Mouse (Mus musculus): ENCODE results near the gene Tdrd1.
"Not testable (repeated sequence)": the region's sequence is repeated elsewhere in the genome, so short reads cannot be mapped to it uniquely, and the experiment has no call there.

Gene Tdrd1

GRCm38 (mm10) chr19:56826047-56826631 lies at the start of gene Tdrd1:
Gene Tdrd1 (plus strand): TSS chr19:56826209.
- DNase-seq, result peak; percentile 37 to 55

DNA sequence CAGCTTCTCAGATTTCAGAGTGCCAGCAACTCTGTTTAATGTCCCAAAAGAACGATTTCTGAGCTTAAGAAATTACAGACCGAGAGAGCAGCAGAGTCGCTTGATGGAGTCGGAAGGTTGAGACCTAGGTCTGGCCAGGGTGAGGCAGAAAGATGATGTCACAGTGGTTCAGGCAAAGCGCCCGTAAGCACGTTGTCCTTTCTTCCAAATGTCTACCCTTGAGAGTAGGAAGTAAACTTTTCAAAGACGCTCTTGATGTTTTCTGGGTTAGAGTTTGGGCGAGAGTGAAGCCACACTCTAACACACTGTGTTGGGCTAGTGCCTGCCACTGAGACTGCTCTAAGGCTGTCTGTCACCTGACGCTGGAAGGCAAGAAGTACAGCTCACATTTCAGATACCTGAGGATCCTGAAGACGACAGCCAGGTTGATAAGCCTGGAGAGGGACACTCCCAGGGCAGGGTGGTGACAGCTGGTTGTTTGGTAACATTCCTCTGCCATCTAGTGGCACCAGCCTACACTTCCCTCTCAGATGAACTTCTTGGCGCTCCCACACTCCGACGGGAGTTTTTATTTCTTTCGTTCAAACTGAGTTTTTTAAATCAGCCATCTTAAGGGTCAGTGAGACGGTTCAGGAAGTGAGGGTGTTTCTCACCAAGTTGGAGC lies 49.2 kb upstream of the Tdrd1 start:
- DNase-seq, result peak; percentile 66 to 77

GRCm38 (mm10) chr19:56778532-56778931 lies 47.5 kb upstream of the Tdrd1 start:
- not testable (repeated sequence) for DNase-seq

DNA sequence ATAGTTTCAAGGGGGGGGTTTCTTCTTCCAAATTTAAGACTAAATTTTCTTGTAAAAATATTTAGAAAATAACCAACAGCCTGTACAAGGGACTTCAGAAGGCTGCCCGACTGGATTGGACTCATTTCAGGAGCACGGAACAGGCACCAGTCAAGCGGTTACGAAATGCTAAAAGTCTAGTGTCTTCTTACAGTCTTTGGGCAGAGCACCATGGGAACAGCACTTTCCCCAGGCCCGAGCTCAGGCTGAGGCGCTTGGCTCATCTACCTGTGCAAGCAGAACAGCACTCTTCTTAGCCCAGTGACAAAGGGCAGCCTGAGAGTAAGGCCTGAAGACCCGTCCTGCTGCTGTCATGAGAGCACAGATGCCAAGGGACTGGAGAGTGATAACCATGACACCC lies 38.1 kb upstream of the Tdrd1 start:
- DNase-seq, result no peak

DNA sequence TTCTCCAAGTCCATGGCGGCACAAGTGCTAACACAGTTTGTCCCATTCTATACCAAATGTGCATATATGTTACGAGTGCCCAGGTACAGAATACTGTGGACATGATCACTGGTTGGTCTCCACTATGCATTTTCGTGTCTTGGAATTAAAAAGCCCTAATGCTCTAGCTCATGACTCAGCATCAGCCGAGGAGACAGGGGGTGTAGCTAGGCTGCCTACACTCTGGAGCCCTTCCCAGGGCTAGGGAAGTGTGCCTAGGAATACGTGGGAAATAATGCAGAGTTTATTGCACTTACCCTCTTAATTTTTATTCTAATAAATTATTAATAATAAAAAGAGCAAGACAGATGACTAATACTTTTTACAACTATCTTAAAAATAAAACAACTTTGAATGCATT lies 37.1 kb upstream of the Tdrd1 start:
- no peak for DNase-seq

- DNase-seq, result no peak
These were observed 28.6 kb upstream of the Tdrd1 start for GRCm38 (mm10) chr19:56797376-56797775.

DNA sequence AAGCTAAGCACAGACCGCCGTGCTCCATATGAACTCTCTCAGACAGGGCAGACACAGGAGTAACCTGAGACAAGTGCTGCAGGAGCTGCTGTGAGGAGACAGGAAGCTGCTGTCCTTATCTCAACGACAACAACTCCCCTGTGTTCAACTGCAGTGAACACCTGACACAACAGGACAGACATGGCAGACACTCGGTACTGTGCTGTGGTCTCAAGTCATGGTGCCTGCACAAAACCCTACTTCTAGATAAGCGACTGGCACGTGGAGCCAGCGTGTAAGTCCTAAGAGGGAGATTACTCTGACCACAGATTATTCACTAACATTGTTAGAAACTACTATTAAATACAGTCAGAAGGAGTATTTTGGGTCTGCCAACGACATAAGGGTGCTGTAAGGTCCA lies 25.8 kb upstream of the Tdrd1 start:
- no peak for DNase-seq

DNA sequence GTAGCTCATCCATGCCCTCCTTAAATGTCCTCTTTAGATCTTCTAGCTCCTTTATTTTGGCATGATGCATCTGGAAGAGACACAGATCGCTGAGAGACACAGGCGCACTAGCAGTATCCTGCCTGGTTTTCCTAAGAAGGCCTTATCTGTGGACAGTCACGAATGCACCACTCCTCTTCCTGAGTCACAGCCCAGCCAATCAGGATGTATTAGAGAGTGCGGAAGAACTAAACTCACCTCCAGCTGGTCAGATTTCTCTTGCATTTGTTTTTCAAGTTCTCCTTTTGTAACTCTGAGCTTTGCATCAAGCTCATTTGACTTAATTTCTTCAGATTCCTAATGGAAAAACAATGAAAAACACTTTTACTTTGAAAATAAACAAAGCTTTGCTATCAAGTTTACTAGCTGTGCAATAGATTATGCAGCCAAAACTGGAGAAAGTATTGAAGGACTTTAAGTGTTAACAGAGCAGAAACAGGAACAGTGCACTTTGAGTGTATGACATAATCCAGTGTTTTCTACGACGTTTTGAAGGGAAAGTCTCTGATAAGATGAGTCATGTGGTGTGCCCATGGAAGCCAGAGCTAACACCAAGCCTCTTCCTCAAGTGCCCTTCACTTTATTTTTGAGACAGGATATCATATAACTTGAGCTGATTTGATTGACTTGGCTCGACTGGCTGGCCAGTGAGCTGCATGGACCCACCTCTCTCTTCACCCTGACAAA lies 24.9 kb upstream of the Tdrd1 start:
- DNase-seq, result no peak

- no peak for DNase-seq
These were observed 24.2 kb upstream of the Tdrd1 start for GRCm38 (mm10) chr19:56801656-56802351.

DNA sequence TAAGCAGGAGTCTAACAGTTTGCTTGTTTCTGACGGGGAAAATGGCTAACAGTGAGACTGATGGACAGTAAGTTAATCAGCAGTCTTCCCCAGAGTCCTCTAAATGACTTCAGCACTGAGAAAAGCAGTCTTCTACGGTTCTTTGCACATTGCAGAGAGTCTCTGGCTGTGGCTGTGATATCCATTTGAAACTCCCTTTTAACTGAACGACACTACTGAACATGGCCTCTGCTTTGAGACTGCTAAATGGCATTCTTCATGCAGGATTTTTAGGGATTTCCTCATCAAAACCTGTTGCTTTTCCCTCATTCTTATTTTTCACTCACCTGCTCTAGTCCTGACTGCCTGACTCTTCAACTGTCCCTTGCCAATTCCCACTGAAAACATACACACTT lies 23.7 kb upstream of the Tdrd1 start:
- DNase-seq, result no peak

- peak; percentile 25 to 40 for DNase-seq
These were observed 20.6 kb upstream of the Tdrd1 start for GRCm38 (mm10) chr19:56805366-56805765.

DNA sequence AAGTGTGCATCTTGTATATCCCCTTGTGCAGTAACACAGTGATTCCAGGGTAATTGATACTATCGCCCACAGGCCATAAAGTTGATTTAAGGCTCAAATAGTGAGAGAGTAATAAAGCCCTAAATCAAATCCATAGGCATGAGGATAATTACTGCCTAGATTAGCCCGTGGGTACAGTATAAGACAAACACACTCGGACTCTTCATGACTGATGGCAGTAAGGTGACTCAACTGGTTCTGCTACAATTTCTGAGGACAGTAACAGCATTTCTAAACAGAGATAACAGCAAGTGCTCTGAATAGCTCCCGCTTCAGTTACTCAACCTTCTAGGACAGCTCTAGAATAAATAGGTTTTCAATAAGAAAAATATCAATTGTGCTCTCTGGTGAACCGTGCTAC lies 18.9 kb upstream of the Tdrd1 start:
- no peak for DNase-seq

DNA sequence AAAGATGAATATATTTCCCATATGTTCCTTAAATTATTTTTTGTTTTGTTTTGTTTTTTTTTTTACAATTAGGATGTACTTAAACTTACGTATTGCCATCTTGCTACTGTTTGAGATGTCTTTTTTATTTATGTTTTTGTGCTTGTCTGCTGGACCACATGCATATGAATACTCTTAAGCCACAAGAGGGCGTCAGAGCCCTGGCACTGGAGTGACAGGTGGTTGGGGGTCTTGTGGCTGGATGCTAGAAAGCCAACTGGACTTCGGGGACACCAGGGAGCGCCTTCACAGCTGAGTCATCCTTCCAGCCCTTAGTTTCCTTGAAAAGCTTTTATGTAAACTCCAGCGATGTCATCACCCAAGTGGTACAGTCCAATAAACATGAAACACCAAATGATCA lies 17.2 kb upstream of the Tdrd1 start:
- peak; percentile 24 to 47 for DNase-seq

- DNase-seq, result no peak
These were observed 15.3 kb upstream of the Tdrd1 start for GRCm38 (mm10) chr19:56810641-56811146.

DNA sequence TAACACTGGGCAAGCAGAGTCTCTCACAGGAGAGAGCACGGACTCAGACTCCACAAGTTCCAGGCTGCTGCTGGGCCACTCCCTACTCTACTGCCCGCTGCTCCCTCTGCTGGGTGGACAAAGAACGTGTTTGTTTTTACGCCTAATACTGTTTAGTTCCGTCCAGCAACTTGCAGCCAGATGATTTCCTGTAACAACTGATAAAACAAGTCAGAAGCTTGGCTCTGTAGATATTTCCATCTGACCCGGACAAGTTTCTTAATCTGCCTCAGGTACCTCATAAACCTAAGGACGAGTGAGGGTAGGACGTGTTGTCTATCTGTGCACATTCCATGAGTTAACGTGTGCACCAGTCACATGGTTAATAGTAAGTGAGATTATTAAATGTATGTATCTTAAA lies 14.4 kb upstream of the Tdrd1 start:
- DNase-seq, result peak; percentile 79 to 83

DNA sequence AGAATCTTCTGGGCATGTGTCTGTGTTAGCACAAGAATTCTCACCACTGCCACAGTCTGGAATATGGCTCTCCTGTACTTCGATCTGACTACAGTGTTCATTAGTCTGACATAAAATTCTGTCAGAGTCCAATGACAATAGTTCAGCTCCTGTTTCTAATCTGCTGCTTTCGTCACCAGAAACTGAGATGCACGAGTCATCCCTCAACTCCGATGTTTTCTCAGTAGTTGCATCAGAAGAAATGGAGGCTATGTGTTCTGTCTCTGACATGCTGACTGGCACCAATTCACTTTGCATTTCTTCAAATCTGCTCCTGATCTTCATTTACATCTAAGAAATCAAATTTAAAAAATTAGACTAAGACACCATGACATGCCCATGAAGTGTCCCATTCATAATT lies 12.6 kb upstream of the Tdrd1 start:
- DNase-seq, result no peak

DNA sequence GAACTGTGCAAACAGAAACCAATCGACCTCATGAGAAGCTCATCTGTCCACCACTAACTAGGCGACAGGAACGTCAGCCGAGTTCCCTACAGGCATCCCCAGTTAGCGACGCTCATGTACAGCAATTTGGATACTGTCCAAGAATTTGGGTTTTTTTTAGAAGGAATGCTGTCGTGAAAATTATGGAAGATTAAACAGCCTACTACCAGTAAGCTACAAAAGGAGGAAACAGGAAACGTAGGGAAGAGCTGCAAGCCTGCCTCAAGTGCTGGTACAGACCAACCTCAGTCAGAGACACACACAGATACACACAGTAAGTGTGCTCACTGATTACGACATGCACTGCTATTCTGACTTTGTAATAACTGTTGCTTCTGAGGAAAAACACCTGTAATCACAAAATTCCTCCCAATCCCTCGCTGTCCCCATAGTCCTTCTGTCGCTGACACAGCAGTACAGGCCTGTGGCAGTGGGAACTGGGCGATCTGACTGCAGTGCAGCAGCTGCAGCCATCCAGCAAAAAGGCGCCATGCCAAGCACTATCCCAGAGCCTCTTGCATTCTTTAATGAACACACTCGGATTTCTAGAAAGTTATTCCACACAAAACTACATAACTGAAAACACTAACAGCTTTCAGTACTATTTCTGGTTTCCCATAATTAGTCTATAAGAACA lies 8.0 kb upstream of the Tdrd1 start:
- DNase-seq, result peak; percentile 59 to 73

DNA sequence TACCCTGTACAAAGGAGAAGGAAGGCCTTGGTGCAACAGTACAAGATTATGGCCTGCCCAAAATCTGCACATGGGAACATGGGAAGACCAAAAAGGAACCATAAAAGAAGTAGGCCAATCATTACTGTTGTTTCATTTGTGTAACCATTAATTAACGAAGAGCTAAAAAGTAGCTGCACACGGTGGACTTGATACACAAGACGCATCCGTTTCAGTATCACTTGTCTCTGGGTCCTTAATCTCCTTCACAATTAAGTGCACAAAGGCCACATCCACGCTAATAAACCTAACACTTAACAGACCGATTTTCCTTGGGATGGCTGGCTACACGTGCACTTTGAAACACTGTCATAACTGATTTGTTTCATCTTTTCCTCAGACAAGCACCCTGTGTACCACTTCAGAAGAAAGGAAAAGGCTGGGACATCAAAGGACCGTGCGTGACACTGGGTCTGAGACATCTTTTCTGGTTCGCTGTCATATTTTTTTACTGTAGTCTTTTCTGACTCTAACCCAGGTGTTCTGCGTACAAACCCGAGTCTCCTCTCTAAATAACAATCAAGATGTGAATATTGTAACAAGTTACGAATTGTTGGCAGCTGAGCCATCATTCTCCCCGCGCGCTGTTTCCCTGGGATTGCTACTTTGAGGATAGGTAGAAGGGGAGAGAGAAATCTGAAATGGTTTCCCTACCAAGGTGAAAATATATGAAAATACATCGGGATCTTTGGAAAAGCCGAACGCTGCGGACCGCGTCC lies 4.8 kb upstream of the Tdrd1 start:
- no peak for DNase-seq

GRCm38 (mm10) chr19:56821798-56822447 lies 4.1 kb upstream of the Tdrd1 start, which contains the start of gene Ccdc186:
Gene Ccdc186 (minus strand): TSS chr19:56822190.
- peak; percentile 98 for DNase-seq

GRCm38 (mm10) chr19:56822448-56822836 lies 3.6 kb upstream of the Tdrd1 start:
- no peak for DNase-seq

DNA sequence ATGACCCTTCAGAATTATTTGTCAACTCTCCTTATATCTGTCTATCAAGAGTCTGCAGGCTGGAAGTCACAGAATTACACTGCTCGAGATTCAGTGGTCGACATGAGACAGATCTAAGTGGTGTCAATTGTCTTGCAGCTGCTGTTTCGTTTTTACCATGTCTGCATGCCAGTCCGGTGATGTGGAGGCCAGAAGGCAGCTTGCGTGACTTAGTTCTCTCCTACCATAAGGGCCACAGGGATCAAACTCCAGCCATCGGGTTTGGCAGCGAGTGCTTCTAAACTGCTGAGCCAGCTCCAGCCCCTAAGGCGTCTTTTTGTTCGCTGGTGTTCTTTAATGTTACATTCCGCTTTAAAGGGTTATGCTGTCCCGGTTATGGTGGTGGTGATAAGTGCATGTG lies 2.3 kb downstream of the Tdrd1 start:
- DNase-seq, result peak in 1 of 2 experiments; percentile 26
